Mouse (Mus musculus) CD8-positive naive resting alpha-beta T cell, adult 2 months (primary cell): Measurements from ENCODE around the gene Hbb-bt.
"Not testable (repeated sequence)": the region's sequence is repeated elsewhere in the genome, so short reads cannot be mapped to it uniquely, and the experiment has no call there.

Source experiments
- DNase-seq, 2 experiments: peaks; one replicate each; pipeline ENCODE4 v3.0.0; 2022; ENCODE audit warnings: low read depth in 2 of 2, low spot score in 2 of 2

Gene Hbb-bt

DNA sequence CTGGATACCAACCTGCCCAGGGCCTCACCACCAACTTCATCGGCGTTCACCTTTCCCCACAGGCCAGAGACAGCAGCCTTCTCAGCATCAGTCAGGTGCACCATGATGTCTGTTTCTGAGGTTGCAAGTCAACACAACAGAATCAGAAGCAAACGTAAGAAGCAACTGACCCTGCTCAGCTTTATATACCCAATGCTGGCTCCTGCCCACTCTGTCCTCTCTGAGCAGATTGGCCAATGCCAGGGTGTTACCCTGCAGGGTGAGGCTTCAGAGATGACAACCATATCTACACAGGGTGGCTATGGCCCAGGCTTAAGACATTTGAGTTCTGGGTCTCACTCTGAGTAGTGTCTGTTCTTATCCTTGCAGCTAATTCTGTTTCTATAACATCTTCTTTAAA lies at the start of gene Hbb-bt:
TSS of gene Hbb-bt (minus strand) at position 231 of the 400 bp plus-strand sequence.
- DNase-seq: no peak

DNA sequence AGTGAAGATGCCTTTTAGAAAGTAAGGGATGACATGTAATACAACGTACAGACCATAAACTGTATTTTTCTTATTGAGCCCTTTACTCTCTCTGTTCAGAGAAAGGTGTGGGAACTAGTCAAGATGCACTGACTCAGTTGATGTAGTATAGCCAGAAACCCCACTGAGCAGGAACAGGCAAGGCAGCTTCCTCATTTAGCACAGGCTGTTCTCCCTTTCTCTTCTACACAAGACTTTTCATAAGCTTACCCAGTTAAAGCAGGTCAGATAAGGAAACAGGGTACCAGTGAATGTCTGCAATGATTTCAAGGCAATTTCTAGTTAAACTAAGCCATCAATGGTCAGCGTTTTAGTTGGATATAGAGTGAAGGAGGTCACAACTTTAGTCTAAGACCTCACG lies 47.7 kb upstream of the Hbb-bt start:
- no peak for DNase-seq

DNA sequence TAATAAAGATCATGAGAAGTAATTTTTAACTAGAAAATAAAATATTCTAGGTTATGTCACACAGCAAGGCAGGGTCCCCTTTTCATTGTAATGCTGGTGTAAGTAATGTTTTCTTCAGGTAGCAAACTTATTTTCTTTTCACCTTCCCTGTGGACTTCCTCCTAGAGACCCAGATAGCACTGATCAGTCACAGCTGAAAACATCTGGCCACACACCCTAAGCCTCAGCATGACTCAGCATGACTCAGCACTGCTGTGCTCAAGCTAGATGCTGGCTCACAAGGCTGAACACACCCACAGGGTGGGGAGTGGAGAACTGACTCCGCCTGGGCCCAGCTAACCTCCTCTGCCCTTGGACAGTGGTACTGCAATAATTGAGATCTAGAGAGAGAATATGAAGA lies 47.1 kb upstream of the Hbb-bt start:
- DNase-seq: no peak

DNA sequence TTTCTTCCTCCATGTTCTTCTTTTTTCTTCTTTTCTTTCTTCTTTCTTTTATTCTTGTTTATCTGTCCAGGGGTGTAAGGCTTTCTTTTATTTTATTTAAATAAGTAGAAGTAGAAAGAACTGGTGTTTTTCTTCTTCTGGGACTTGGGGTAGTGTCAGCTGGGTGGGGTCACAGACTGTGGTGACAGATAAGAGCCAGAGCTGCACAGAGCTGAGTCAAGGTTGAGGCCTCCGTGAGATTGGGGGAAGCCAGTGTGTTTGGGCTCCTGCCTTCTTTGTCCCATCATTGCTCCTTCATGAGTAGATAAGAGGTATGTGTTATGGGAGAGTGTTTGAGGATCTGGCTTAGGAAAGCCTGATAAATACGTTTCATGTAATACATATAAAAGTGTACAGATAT lies 45.3 kb upstream of the Hbb-bt start:
- no peak for DNase-seq

DNA sequence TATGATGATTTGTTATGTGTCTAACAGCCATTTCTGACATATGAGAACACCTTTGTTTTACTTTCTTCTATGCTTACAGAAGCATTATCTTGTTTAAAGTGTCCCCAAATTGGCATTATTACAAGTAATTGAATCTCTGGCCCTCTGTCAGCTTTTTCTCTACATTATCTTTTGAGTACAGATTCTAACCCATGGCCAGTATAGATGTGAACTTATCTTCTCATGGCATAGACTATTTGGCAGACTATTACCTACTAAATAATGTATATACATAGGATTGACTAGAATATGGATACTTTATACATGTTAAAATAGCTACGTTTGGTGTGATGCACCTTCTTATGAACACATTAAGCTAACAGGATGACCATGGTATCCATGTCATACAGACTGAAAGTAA lies 40.9 kb upstream of the Hbb-bt start:
- DNase-seq: no peak

DNA sequence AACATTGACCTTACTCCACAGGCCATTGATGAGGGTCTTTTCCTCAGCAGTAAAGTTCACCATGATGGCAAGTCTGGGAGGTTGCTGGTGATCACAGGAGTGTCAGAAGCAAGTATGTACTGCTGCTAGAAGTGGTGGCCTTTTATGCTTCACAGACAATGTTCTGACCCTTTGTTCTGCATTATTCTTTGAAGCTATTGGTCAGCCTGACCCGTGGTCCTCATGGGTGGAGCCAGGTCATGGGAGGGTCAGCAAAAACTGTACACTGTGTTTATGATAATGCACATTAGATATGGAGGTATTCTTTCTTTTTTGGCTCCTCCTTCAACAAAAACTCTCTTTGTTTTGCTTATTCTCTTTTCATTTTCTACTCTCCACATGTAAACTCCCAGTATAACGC lies 39.3 kb upstream of the Hbb-bt start, which contains the start of gene Hbb-y:
TSS of gene Hbb-y (minus strand) at position 127 of the 400 bp plus-strand sequence.
- DNase-seq: no peak

DNA sequence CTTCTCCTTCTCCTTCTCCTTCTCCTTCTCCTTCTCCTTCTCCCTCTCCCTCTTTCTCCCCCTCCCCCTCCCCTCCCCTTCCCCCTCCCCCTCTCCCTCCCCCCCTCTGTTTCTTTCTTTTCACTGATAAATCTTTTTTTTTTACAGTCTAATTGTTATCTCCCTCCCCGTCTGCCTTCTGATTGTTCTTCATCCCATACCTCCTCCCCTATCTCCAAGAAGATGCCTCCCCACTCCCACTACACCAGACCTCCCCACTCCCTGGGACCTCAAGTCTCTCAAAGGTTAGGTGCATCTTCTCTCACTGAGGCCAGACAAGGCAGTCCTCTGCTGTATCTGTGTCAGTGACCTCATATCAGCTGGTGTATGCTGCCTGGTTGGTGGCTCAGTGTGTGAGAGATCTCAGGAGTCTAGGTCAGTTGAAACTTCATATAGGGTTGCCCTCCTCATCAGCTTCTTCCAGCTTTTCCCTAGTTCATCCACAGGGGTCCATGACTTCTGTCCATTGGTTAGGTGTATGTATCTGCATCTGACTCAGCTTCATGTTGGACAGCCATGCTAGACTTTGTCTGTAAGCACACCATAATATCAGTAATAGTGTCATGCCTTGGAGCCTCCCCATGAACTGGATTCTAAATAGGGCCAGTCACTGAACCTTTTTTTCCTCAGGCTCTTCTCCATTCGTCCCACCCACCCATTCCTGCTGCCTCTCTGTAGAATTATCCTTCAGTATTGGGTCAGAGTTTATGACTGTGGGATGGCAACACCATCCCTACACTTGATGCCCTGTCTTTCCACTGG lies 30.9 kb upstream of the Hbb-bt start:
- no peak for DNase-seq

DNA sequence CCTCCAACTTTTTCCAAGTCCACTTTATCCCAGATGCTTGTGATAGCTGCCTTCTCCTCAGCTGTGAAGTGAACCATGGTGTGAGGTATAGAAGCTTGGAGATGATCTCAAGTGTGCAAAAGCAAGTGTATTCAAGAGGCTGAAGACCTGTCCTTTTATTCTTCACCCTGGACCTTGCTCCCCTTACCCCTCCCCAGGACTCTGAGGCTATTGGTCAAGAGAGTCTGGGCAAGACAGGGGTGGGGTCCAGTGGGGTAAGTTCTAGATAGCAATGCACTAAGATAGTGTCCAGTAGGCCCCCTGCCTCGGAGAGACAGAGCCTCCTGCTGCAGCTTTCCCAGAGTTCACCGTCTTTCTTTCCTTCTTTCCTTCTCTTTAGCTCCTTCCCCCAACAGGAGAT lies 29.2 kb upstream of the Hbb-bt start, which contains the start of gene Hbb-bh1:
TSS of gene Hbb-bh1 (minus strand) at position 131 of the 400 bp plus-strand sequence.
- no peak for DNase-seq

DNA sequence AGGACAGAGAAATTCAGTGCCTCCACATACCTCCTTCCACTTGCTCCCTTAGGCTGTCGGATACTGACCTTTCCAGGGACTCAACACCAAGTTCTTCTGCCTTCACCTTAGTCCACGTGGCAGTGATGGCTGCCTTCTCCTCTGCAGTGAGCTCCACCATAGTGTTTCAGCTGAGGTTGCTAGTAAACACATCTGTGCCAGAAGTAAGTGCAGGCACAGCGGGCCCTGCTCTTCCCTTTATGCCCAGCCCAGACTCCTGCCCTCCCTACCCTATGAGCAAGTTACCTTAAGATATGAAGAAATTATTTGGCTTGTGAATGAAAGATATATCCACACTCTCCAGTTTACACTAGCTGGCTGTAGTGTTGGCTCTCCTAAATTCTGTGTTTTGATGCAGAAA lies 26.5 kb upstream of the Hbb-bt start, which contains the start of gene Hbb-bh2:
TSS of gene Hbb-bh2 (minus strand) at position 253 of the 400 bp plus-strand sequence.
- DNase-seq: no peak

DNA sequence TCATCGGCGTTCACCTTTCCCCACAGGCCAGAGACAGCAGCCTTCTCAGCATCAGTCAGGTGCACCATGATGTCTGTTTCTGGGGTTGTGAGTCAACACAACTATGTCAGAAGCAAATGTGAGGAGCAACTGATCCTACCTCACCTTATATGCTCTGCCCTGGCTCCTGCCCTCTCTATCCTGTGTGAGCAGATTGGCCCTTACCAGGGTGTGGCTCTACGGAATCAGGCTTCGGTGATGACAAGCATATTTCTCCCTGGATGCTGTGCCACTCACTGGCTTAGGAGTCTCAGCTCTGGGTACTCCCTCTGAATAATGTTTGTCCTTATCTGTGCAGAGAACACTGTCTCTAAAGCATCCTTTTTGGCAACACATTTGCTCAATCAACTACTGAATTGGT lies 14.0 kb upstream of the Hbb-bt start, which contains the start of gene Hbb-bs:
TSS of gene Hbb-bs (minus strand) at position 289 of the 400 bp plus-strand sequence.
- DNase-seq: no peak

DNA sequence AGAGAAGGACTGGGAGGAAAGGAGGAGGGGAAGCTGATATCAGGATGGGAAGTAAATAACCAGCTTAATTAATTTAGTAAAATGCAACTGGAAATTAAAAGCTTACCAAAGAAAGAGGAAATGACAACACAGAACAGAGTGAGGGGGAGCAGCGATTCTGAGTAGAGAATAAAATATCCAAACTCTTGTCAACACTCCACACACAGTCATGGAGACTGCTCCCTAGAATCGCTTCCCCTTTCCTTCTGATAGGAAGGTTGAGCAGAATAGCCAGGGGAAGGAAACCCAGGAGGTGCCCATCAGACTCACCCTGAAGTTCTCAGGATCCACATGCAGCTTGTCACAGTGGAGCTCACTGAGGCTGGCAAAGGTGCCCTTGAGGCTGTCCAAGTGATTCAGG lies 13.3 kb upstream of the Hbb-bt start:
- DNase-seq: not testable (repeated sequence)

DNA sequence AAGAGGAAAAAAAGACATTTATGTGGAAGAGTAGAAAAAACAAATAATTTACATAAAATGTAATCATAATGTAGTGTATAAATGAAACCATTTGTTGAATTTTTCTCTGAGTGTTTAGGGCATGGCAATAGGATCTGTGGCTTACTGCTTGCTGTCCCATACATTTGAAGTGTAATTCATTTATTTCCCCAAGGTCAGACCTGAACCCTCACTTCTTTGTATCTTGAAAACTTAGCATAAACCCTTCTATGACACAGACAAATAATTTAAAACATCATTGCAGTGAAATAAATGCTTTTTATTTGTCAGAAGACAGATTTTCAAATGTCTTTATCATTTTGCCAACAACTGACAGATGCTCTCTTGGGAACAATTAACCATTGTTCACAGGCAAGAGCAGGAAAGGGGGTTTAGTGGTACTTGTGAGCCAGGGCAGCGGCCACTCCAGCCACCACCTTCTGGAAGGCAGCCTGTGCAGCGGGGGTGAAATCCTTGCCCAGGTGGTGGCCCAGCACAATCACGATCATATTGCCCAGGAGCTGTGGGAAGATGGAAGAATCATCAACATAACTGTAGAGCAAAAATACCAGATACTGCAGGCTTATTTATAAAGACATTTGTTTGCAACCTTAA lies 12.6 kb upstream of the Hbb-bt start:
- no peak for DNase-seq

DNA sequence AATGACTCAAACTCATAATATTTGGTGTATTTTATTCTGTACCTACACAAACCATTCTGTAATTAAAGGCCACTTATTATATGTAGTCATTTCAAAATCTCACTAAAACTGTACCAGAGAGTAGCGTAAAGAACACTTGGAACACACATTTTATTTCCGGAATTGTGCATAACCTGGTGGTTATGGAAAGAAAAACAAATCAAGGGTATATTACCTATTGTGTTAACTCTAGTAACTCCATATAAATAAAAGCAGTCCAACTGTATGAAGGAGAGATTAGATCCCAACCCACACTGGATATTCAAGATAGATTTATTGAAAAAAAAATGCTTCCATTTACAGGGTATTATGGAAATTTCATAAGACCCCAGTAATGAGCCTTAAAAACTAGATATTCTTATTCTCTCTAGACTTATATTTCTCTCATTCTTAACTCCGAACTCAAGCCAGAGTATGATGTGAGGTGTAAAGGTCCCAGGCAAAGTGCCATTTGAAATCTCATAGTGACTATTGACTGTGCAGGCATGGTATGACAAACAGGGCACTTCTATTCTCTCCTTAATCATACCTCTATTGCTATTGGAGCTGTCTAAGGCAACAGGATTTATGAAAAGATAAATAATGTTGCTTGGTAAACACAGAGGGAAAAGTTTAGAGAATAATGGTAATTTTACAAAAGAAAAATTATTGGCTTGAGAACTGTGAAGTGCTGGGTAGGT lies 11.9 kb upstream of the Hbb-bt start:
- no peak for DNase-seq

DNA sequence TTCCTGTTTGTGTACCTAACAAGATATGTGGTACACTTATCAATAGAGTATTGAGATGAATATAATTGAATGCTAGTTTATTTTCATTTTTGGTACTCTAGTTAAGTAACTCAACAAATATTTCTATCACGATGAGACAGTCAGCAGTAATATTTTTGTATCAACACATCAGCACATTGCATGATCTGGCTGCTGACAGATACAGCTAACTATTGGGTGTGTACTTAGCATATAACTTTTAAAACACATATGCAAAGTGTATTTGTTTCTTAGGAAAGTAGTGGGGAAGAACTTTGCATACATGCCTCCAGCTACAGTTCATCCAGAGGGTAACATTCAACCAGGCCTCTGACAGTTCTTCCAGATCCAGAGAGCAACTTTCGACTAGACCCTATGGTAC lies 10.8 kb upstream of the Hbb-bt start:
- no peak for DNase-seq

DNA sequence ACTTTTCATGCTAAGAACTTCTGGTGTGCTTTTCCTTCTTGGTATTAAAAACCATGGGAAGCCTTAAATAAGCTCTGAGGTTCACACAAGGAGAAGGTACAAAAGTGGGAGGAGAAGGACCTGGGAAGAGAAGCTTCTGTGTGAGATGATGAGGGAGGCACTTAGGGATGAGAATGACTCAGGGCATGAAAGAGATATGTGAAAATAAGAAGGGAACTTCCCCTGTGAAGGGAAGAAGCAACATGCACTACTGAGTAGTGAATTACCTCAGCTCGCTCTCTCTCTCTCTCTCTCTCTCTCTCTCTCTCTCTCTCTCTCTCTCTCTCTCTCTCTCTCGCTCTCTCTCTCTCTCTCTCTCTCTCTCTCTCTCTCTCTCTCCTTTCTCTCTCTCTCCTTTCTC lies 1.3 kb upstream of the Hbb-bt start:
- DNase-seq: not testable (repeated sequence)

DNA sequence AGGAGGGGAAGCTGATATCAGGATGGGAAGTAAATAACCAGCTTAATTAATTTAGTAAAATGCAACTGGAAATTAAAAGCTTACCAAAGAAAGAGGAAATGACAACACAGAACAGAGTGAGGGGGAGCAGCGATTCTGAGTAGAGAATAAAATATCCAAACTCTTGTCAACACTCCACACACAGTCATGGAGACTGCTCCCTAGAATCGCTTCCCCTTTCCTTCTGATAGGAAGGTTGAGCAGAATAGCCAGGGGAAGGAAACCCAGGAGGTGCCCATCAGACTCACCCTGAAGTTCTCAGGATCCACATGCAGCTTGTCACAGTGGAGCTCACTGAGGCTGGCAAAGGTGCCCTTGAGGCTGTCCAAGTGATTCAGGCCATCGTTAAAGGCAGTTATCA lies 644 bp downstream of the Hbb-bt start:
- DNase-seq: not testable (repeated sequence)

DNA sequence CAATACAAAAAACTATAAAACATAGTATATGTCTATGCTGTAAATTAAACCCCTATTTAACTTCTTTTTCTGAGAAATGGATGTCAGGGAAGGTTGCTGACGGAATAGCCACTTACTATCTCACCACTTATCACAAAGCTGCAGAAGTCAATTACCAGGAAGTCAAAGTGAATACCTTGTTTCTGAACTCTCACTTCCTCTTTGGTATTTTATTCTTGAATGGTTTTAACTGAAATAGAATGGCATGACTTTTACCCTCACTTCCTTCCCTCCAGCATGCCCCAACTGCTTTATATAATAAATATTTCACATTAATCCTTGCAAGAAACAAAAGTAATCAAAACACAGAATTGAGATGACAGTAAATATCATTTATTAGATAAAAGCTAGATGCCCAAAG lies 1.6 kb downstream of the Hbb-bt start:
- no peak for DNase-seq

DNA sequence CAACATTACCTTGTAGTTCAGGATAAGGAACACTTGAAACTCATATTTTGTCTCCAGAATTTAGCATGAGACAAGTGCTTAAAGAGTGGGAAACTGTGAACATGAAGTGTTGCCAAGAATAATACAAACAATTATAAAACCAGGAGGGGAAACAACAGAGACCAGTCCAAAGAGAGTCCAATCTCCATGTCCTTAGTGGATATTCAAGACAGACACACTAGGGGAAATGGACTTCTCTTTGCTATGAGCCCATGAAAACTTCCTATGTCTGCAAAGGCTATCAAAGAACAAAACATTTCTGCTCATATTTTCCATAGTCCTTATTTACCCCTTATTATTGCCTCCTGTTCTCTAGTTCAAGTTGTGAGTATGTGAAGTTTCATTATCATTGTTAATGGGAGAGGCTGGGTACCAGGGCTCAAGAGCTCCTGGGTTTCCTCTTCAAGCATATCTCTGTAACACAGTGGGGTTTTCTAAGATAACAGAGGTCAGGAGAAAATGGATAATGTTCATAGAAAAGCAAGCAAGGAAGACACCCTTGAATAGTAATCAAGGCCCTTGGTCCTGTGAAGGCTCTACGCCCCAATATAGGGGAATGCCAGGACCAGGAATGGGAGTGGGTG lies 2.5 kb downstream of the Hbb-bt start:
- DNase-seq: no peak

DNA sequence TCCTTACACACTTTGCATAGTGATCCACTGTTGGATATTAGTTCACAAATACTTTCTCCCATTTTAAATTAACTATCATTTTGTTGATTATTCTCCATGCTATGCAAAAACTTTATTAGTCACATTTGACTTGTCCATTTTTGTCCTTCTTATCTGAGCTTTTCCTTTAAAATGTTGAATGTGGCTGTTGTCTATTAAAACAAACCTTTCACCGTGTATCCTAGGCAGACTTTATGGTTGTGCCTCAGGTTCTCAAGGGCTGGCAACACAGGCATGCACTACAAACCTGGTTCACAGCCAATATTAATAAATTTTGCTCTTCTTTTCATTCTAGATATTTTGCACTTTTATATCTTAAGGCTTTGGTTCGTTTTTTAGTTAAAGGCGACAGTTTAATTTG lies 3.0 kb downstream of the Hbb-bt start:
- no peak for DNase-seq

DNA sequence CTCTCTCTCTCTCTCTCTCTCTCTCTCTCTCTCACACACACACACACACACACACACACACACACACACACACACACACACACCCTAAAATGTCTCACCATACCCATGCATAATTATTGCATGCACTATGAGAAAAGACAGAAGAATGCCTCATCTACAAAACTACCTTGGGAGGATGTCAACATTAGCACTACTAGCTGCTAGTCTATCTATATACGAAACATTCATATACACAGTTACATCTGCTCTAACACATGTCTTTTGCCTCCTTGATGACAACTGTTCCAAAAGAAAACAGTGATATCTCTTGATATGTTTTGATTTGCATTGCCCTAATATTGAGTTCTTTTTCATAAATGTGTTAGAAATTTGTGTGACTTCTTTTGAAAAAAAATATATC lies 3.5 kb downstream of the Hbb-bt start:
- no peak for DNase-seq

DNA sequence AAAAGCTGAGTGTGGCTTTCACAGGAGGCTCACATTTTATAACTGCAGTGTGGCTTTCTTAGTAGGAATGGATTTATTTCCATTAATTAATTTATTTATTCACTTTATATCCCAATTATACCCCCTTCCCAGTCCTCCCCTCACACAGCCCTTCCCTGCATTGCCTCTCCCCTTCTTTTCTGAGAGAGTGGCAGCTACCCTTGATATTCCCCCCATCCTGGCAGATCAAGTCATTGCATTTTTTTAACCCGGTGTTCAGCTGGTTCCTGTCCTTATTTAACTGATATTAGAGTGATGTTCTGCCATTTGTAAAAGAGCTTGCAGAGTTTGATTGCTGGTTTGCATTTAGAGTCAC lies 4.0 kb downstream of the Hbb-bt start:
- no peak for DNase-seq
